18 mouse cellular contexts compared by ENCODE assay signal in the genomic region with DNA sequence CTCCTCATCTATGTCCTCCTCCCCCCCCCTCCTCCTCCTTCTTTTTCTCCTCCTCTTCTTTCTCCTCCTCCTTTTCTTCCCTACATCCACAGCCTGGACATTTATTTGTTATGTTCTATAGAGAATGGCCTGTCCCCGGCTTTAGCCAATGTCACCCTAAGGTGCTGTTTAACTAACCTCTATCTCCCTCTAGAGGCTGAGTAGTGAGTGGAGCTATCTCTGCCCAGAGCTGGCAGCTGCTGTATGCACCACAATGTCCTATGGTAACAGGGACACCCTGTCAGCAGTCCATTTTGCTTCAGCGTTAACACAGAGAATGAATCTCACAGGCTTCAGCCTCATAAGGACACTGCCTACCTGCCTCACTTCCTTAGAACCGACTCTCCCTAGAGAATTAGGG.
DNase-seq lines count a peak whose midpoint lies in the region; ATAC-seq and TF ChIP-seq lines count a peak whose summit lies in the region.
"Had no signal": no experiment of that assay in that cellular context is flagged by ENCODE, and none has a peak within 500 bp of the region (broad histone marks: within the 10 kb centered on the region; RNA-seq: fewer than 3 reads in every experiment).

No protein-coding gene starts in this region.

- no peak; the same call in 1 of the 2 replicates for TF ChIP-seq CTCF in kidney, adult 2 months (conservative IDR thresholded peaks at IDR 0.05; ENCODE audit: insufficient read depth, insufficient read length, low read depth, low read length)
- TF ChIP-seq CTCF in lung, postnatal 0 days (IDR thresholded peaks at IDR 0.05), result peak; percentile 42; the same call in 1 of the 2 replicates

- no peak overlapping the region for H3K4me3 ChIP-seq in kidney, adult 2 months (ENCODE audit: insufficient read depth, low read depth, low read length)
- no peak overlapping the region for H3K4me3 ChIP-seq in lung, postnatal 0 days (ENCODE audit: low read depth, low read length)
- H3K4me3 ChIP-seq: embryonic facial prominence, embryonic 12.5 days; hindbrain, embryonic 13.5 days; midbrain, embryonic 12.5 days had no signal

- H3K4me2 ChIP-seq in lung, postnatal 0 days (replicated peaks; ENCODE audit: low read depth, low read length), result no peak overlapping the region
- H3K4me2 ChIP-seq: embryonic facial prominence, embryonic 12.5 days; hindbrain, embryonic 13.5 days; midbrain, embryonic 12.5 days had no signal

- no peak for TF ChIP-seq EP300 in lung, postnatal 0 days (IDR thresholded peaks at IDR 0.05)

- H3K9ac ChIP-seq in lung, postnatal 0 days (replicated peaks; ENCODE audit: low read depth), result no peak overlapping the region
- H3K9ac ChIP-seq: embryonic facial prominence, embryonic 12.5 days; forebrain, postnatal 0 days; hindbrain, embryonic 13.5 days; midbrain, embryonic 12.5 days had no signal

- no peak for ATAC-seq in lung, postnatal 0 days
- peak; percentile 63 for ATAC-seq in megakaryocyte-erythroid progenitor cell, adult 5-6 weeks (replicated peaks; ENCODE audit: low FRiP score, low TSS enrichment, poor library complexity, severe bottlenecking)
- ATAC-seq: forebrain, postnatal 0 days had no signal

- no peaks in the 10 kb centered on the region for H3K9me3 ChIP-seq in lung, postnatal 0 days (ENCODE audit: low read length)
- H3K9me3 ChIP-seq: embryonic facial prominence, embryonic 12.5 days; hindbrain, embryonic 13.5 days; midbrain, embryonic 12.5 days had no signal

- no peaks in the 10 kb centered on the region for H3K27me3 ChIP-seq in kidney, adult 2 months (replicated peaks; ENCODE audit: control insufficient read depth, insufficient read depth, low read length)
- H3K27me3 ChIP-seq in lung, postnatal 0 days (replicated peaks; ENCODE audit: insufficient read depth, low read length), result no peaks in the 10 kb centered on the region
- H3K27me3 ChIP-seq: embryonic facial prominence, embryonic 12.5 days; hindbrain, embryonic 13.5 days; midbrain, embryonic 12.5 days had no signal

- no peaks in the 10 kb centered on the region for H3K4me1 ChIP-seq in kidney, adult 2 months (ENCODE audit: control insufficient read depth, insufficient read depth, low read length)
- no peaks in the 10 kb centered on the region for H3K4me1 ChIP-seq in lung, postnatal 0 days (ENCODE audit: insufficient read depth, low read depth, low read length)
- H3K4me1 ChIP-seq: embryonic facial prominence, embryonic 12.5 days; hindbrain, embryonic 13.5 days; midbrain, embryonic 12.5 days had no signal

- no peaks in the 10 kb centered on the region for H3K36me3 ChIP-seq in kidney, adult 2 months (ENCODE audit: control insufficient read depth, insufficient read depth, low read length)
- no peaks in the 10 kb centered on the region for H3K36me3 ChIP-seq in lung, postnatal 0 days (ENCODE audit: insufficient read depth, low read length)

- peak; percentile 53 for DNase-seq in adrenal gland, postnatal 14 days
- no peak for DNase-seq in adrenal gland, adult 18-20 months (ENCODE audit: low spot score in 2 of 2)
- peak; percentile 33 for DNase-seq in kidney, adult 2 months
- DNase-seq in kidney, adult 11 months, result no peak
- DNase-seq in lung, postnatal 0 days (ENCODE audit: low spot score), result no peak
- DNase-seq in lung, postnatal 14 days, result no peak
- DNase-seq in cerebellum, adult 18-20 months, result no peak
- DNase-seq: cerebellum, adult 11 months; cerebellum, postnatal 36 days; forebrain, postnatal 0 days; gastrocnemius, postnatal 14 days; kidney, adult 9 months; liver; lung, postnatal 10 days had no signal

- TF ChIP-seq POLR2A in kidney, adult 2 months (IDR thresholded peaks at IDR 0.05; ENCODE audit: low read depth, low read length), result no peak

- H3K27ac ChIP-seq in kidney, adult 2 months (ENCODE audit: insufficient read depth, low read depth, low read length), result no peak overlapping the region
- H3K27ac ChIP-seq in lung, postnatal 0 days (ENCODE audit: low read length), result no peak overlapping the region
- H3K27ac ChIP-seq: embryonic facial prominence, embryonic 12.5 days; hindbrain, embryonic 13.5 days; midbrain, embryonic 12.5 days had no signal

- WGBS in kidney, adult 2 months, result 61% methylated on average over 3 of the region's 3 CpGs
- 74% methylated on average over 3 of the region's 3 CpGs for WGBS in lung, postnatal 0 days

Comparison
In these comparisons a context has a peak if more than half of its experiments do, and no peak if none do; other contexts are left out.
1. DNase-seq: peak in adrenal gland, postnatal 14 days (single experiment) and kidney, adult 2 months (single experiment); none in adrenal gland, adult 18-20 months (0 of 2), kidney, adult 11 months (single experiment), lung, postnatal 0 days (single experiment), lung, postnatal 14 days (single experiment) and cerebellum, adult 18-20 months (0 of 2).